Mouse (Mus musculus) embryonic facial prominence, embryonic 15.5 days (tissue): ENCODE measurements around the gene Ms4a7. TPM values are rescaled to one million over a fixed set of nuclear protein-coding genes. Genes with fewer than 3 reads are reported as not detected.

Source experiments
- ATAC-seq: fragments of 200-750 bp; cut with Nextera tagmentation; 2 replicates; pipeline ENCODE4 v1.8.0; 2017; ENCODE audit warnings: low read depth, moderate TSS enrichment; ENCODE audit not compliant: insufficient number of reproducible peaks, low FRiP score, low TSS enrichment
- H3K27ac ChIP-seq: fragments of 300-500 bp; sonication (generic); replicated peaks from 2 replicates; pipeline ENCODE4 v1.5.1; 2015; ENCODE audit warnings: mild to moderate bottlenecking, inconsistent platforms
- H3K27me3 ChIP-seq: fragments of 300-500 bp; sonication (generic); 2 replicates; pipeline ENCODE4 v1.6.1; 2015; ENCODE audit warnings: inconsistent platforms
- H3K36me3 ChIP-seq: fragments of 300-500 bp; sonication (generic); 2 replicates; pipeline ENCODE4 v1.6.1; 2015; ENCODE audit warnings: mild to moderate bottlenecking, inconsistent platforms
- H3K4me1 ChIP-seq: fragments of 300-500 bp; sonication (generic); 2 replicates; pipeline ENCODE4 v1.6.1; 2015; ENCODE audit warnings: inconsistent platforms
- H3K4me2 ChIP-seq: fragments of 300-500 bp; sonication (generic); replicated peaks from 2 replicates; pipeline ENCODE4 v1.6.1; 2015; ENCODE audit warnings: mild to moderate bottlenecking, inconsistent platforms
- H3K4me3 ChIP-seq: fragments of 300-500 bp; sonication (generic); replicated peaks from 2 replicates; pipeline ENCODE4 v1.5.1; 2015; ENCODE audit warnings: mild to moderate bottlenecking, inconsistent platforms
- H3K9ac ChIP-seq: fragments of 300-500 bp; sonication (generic); 2 replicates; pipeline ENCODE4 v1.6.1; 2015; ENCODE audit warnings: inconsistent platforms
- H3K9me3 ChIP-seq: fragments of 300-500 bp; sonication (generic); replicated peaks from 2 replicates; pipeline ENCODE4 v1.6.1; 2016; ENCODE audit warnings: inconsistent platforms
- WGBS: fragments of 180-500 bp; shearing (Covaris S2); methylation state at CpG from one replicate; pipeline ENCODE4 v1.1.7; 2015; 5-methylcytosine and 5-hydroxymethylcytosine counted together
- polyA plus RNA-seq: library from polyadenylated mRNA; unstranded; fragments of >200 nt; fragmentation: Nextera tagmentation; extraction: Ambion mirVana; gene quantifications from 2 replicates; pipeline ENCODE4 v1.2.1, GENCODE M21; 2015

Gene Ms4a7
- polyA plus RNA-seq: 11.1 and 11.2 TPM in 2 replicates

DNA sequence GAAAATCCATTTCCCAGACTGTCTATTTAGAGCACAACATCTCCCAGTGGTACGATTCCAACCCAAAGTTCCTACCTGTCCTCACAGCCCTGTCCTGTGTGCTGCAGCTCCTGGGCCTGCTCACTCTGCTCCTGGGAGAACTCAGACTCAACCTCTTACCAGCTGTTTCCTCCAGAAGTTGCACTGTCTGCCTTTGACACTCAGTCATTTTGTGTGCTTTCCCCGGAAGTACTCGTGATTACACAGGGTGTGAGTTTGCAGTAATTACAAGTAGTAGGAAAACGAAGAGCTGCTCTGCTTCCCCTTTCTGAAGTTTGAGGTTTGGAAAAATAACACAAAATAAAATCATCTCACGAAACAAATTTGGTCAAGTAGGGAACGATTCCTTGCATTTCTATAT, at the start of gene Ms4a7:
Gene Ms4a7, minus strand, starts transcription at position 215 of the 400 bp plus-strand sequence.
- Histone ChIP-seq H3K4me1 (no peaks in the 10 kb centered on the region), H3K9me3 (no peaks in the 10 kb centered on the region), H3K36me3 (no peaks in the 10 kb centered on the region), H3K27ac (no peak within 1 kb of the TSS), H3K27me3 (no peaks in the 10 kb centered on the region), H3K4me2 (no peak within 1 kb of the TSS), H3K9ac (no peak within 1 kb of the TSS), H3K4me3 (no peak within 1 kb of the TSS)
- ATAC-seq: no peak
- 75% methylated on average over 6 of the region's 6 CpGs for WGBS

DNA sequence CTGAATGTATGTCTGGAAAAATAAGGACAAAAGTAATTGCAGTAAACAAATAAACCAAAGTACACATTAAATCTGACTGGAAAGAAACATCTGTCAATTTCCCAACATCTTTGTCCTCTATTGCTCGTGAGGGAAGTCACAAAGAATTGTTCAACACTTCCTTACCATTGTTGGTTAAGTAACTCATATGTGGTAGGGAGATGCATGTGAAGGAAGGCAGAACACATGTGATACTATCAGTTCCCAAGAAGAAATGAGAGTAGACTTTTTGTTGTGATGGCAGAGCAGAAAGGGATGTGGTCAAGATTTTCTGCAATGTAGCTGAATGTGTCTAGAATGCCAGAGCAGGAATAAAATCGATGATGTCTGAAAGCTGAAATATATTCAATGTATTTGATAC, 40.5 kb upstream of the Ms4a7 start:
- 72% methylated on average over 2 of the region's 2 CpGs for WGBS
- Histone ChIP-seq H3K27ac (no peak overlapping the region), H3K4me2 (no peak overlapping the region), H3K4me3 (no peak overlapping the region), H3K27me3 (no peaks in the 10 kb centered on the region), H3K4me1 (no peaks in the 10 kb centered on the region), H3K9me3 (no peaks in the 10 kb centered on the region), H3K9ac (no peak overlapping the region), H3K36me3 (no peaks in the 10 kb centered on the region)
- ATAC-seq: no peak

DNA sequence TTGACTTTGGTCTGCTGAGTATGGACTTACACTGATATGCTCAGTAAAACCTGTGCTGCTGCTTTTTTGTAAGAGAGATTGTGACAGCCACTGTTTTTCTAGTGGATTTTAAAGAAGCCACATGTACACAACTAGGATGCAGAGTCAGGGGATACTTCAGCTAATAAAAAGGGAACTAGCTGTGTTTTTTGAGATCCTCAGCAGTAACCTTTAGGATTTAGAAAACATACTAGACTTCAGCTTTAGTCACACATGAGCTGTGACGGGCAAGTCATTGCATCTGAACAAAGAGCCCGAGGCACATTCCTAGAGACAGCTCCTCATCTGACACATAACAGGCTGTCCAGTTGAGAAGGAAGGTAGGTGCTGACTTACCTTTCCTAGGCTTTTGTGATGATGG, 39.3 kb upstream of the Ms4a7 start, which contains the start of gene Ms4a4a:
Gene Ms4a4a, plus strand, starts transcription at position 251 of the 400 bp plus-strand sequence.
- Histone ChIP-seq H3K27me3 (no peaks in the 10 kb centered on the region), H3K4me3 (no peak within 1 kb of the TSS), H3K4me1 (no peaks in the 10 kb centered on the region), H3K9ac (no peak within 1 kb of the TSS), H3K27ac (no peak within 1 kb of the TSS), H3K4me2 (no peak within 1 kb of the TSS), H3K9me3 (no peaks in the 10 kb centered on the region), H3K36me3 (no peaks in the 10 kb centered on the region)
- ATAC-seq: no peak
- 48% methylated on average over 2 of the region's 2 CpGs for WGBS

DNA sequence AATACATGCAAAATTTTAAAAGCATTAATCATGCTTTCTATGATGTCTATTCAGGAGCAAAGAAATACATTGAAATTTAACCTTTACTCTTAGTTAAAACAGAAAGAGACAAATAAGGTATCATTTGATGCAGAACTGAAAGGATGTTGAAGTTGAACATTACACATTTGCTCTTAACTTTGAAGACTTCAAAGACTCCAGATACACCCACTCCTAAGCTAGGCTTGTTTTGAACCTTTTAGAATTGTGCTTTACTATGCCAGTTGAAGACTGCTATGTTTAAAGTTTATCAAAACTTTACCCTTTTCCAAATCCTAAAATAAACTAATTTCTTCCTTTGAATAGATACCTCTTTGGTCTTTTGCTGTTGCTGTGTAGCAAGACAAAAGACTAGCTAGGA, 35.2 kb upstream of the Ms4a7 start:
- Histone ChIP-seq H3K27ac (no peak overlapping the region), H3K9ac (no peak overlapping the region), H3K4me3 (no peak overlapping the region), H3K9me3 (no peaks in the 10 kb centered on the region), H3K4me2 (no peak overlapping the region), H3K27me3 (no peaks in the 10 kb centered on the region), H3K36me3 (no peaks in the 10 kb centered on the region), H3K4me1 (no peaks in the 10 kb centered on the region)
- no peak for ATAC-seq

DNA sequence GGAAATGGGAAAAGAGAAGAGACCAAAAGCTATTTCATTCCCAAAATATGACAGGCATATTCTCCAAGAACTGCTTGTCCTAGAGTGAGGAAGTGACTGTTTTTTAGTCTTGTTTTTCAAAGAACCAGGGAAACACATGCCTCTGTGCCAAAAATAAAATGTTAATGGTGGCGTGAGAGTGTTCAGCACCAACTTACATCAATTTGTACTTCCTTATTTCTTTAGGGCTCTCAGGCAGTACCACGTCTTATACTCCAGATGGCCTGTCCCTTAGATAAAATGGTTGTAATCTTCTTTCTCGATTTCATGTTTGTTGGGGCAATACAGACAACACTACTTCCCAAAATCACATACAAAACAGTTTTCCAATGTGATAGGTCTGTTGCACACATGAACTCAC, 32.4 kb upstream of the Ms4a7 start:
- Histone ChIP-seq H3K9me3 (no peaks in the 10 kb centered on the region), H3K4me3 (no peak overlapping the region), H3K4me2 (no peak overlapping the region), H3K36me3 (no peaks in the 10 kb centered on the region), H3K27ac (no peak overlapping the region), H3K9ac (no peak overlapping the region), H3K27me3 (no peaks in the 10 kb centered on the region), H3K4me1 (no peaks in the 10 kb centered on the region)
- WGBS: 70% methylated on average over 3 of the region's 3 CpGs
- ATAC-seq: no peak

DNA sequence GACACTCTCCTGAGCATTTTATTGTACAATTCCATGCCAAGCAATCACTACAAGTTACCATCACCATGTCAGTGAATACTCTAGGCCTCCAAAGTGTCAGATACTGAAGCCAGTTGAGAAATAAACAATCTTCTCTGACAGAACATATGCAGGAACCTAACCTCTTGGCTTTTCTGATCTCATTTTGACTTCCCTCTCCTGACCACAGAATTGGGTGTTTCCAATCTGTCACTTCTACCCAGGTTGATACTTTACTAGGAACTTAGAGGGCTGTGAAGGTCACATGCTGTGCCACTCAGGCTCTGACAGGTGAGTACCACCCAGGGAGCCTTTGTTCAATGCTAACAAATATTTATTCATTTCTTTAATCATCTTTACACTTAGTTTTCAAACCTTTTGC, 26.1 kb upstream of the Ms4a7 start:
- no peak overlapping the region for H3K4me2 ChIP-seq
- no peaks in the 10 kb centered on the region for H3K27me3 ChIP-seq
- H3K9ac ChIP-seq: no peak overlapping the region
- no peaks in the 10 kb centered on the region for H3K36me3 ChIP-seq
- ATAC-seq: no peak
- H3K4me1 ChIP-seq: no peaks in the 10 kb centered on the region
- no peak overlapping the region for H3K4me3 ChIP-seq
- no peaks in the 10 kb centered on the region for H3K9me3 ChIP-seq
- no peak overlapping the region for H3K27ac ChIP-seq

DNA sequence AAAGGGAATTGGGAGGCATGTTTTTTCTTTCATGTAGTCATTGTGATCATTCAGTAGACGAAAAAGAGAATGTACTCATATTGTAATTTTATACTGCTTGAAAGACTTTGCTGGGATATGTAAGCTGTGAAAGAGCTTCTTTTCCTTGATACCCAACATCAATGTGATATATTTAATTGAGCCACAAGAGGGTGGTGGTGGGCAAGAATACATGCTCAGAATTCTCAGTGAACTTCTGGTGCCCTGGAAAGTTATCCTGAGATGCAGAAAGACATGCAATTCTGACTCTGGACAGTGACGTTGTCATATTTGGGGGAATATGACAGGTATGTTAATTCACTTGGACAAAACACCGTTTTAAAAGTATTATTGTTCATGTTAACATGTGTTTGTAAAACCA, 24.2 kb upstream of the Ms4a7 start:
- no peaks in the 10 kb centered on the region for H3K36me3 ChIP-seq
- H3K27me3 ChIP-seq: no peaks in the 10 kb centered on the region
- no peak overlapping the region for H3K9ac ChIP-seq
- ATAC-seq: no peak
- H3K27ac ChIP-seq: no peak overlapping the region
- H3K4me3 ChIP-seq: no peak overlapping the region
- WGBS: 52% methylated on average over 3 of the region's 3 CpGs
- H3K4me2 ChIP-seq: no peak overlapping the region
- no peaks in the 10 kb centered on the region for H3K9me3 ChIP-seq
- no peaks in the 10 kb centered on the region for H3K4me1 ChIP-seq

DNA sequence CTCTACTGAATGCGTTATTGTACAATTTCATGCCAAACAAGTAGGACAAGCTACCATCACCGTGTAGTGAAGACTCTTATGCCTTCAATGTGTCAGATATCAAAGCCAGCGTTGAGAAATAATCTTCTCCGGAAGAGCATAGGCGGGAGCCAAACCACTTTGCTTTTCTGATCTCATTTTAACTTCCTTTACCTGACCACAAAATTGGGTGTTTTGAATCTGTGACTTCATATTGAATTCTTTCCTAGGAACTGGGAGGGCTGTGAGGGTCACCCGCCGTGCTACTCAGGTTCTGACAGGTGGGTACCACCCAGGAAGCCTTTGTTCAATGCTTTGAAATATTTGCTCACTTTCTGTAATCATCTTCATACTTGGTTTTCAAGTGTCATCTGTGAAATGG, 19.8 kb upstream of the Ms4a7 start:
- Histone ChIP-seq H3K27me3 (no peaks in the 10 kb centered on the region), H3K36me3 (no peaks in the 10 kb centered on the region), H3K27ac (no peak overlapping the region), H3K4me3 (no peak overlapping the region), H3K4me1 (no peaks in the 10 kb centered on the region), H3K9me3 (no peaks in the 10 kb centered on the region), H3K4me2 (no peak overlapping the region), H3K9ac (no peak overlapping the region)
- WGBS: 69% methylated on average over 7 of the region's 7 CpGs
- no peak for ATAC-seq

DNA sequence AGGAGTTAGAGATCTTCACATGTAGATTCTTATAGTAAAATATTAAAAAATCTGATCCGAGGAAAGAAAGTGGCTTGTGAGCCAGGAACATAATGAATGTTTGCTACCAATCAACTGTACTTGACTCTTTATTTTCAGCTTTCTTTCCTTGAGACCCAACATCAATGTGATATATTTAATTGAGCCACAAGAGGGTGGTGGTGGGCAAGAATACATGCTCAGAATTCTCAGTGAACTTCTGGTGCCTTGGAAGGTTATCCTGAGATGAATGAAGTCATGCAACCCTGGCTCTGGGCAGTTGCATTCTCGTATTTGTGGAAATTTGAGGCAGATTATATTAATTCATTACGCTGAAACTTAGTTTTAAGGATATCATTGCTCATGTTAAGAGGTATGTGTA, 15.9 kb upstream of the Ms4a7 start:
- no peak overlapping the region for H3K4me3 ChIP-seq
- no peaks in the 10 kb centered on the region for H3K4me1 ChIP-seq
- no peak overlapping the region for H3K4me2 ChIP-seq
- H3K36me3 ChIP-seq: no peaks in the 10 kb centered on the region
- no peaks in the 10 kb centered on the region for H3K27me3 ChIP-seq
- H3K9ac ChIP-seq: no peak overlapping the region
- WGBS: 37% methylated on average over 3 of the region's 3 CpGs
- ATAC-seq: no peak
- no peak overlapping the region for H3K27ac ChIP-seq
- H3K9me3 ChIP-seq: no peaks in the 10 kb centered on the region

DNA sequence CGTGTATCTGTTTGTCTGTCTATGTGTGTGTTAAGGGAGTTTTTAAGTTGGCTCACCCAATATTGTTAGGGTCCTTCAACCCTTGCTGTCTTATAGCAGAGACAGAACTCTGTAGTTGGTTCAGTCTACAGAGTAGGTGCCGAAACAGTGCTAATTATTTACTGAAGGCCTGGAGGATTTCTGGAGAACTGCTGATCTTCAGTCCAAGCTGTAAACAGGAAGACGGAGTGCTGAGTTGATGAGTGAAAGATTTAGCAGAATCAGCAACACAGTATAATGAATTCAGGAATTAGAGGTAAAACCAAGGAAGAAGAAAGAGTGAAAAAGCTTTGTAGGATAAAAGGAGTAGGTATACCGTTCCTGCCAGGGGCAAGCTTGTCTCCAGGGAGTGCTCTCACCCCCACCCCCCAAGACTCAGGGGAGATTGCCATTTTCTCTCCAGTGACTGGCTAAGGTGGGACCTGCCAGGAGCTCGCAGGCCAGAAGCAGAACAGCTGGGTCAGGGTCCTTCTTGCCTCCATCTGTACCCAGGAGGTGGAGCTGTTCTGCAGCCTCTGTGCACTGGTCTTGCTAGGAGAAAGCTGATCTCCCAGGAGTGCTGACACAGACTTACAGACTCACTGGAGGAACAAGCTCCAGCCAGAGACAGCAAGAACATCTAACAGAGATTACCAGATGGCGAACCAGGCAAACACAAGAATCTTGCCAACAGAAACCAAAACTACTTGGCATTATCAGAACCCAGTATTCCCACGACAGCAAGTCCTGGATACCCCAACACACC, 13.9 kb upstream of the Ms4a7 start:
- ATAC-seq: no peak
- Histone ChIP-seq H3K4me1 (no peaks in the 10 kb centered on the region), H3K9me3 (no peaks in the 10 kb centered on the region), H3K4me2 (no peak overlapping the region), H3K9ac (no peak overlapping the region), H3K36me3 (no peaks in the 10 kb centered on the region), H3K27me3 (no peaks in the 10 kb centered on the region), H3K27ac (no peak overlapping the region), H3K4me3 (no peak overlapping the region)
- WGBS: 52% methylated on average over 7 of the region's 7 CpGs

DNA sequence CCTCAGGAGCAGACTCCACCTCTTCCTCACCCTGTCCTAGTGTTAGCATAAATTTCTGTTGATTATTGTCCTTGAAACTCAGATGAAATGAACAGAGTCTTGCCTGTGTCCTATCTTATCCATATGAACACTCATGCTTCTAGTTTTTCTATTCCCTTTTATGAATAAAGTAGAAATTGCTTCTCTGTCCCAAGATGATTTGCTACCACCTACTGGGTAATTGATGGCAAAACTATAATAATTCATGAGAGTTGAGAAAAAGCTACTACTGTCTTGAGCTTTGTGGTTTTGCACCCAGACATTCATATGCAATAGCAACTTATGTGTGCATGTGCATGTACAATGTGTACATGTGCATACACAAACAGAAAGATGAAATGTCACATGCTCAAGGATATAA, 8.0 kb upstream of the Ms4a7 start:
- H3K4me1 ChIP-seq: no peaks in the 10 kb centered on the region
- no peak for ATAC-seq
- no peaks in the 10 kb centered on the region for H3K27me3 ChIP-seq
- no peaks in the 10 kb centered on the region for H3K36me3 ChIP-seq
- no peaks in the 10 kb centered on the region for H3K9me3 ChIP-seq
- H3K4me2 ChIP-seq: no peak overlapping the region
- no peak overlapping the region for H3K4me3 ChIP-seq
- no peak overlapping the region for H3K27ac ChIP-seq
- no peak overlapping the region for H3K9ac ChIP-seq

DNA sequence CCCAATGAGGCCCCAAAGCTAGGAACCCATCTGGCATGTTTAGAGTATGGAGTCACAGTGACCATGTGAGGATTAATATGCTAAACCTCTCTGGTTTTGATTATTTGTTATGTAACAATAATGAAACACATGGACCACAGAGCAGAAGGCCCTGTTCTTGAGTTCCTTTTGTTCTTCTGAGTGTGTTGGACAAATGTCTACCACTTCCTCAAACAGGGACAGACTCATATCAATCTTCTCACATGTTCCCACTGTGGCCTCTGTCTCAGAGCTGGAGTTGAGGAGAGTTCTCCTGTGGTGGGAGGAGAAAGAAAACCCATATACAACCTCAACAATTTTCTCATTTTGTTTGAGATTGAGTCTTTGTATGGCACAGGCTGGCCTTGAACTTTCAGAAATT, 7.2 kb upstream of the Ms4a7 start:
- H3K4me3 ChIP-seq: no peak overlapping the region
- no peak overlapping the region for H3K9ac ChIP-seq
- no peaks in the 10 kb centered on the region for H3K27me3 ChIP-seq
- no peaks in the 10 kb centered on the region for H3K9me3 ChIP-seq
- no peaks in the 10 kb centered on the region for H3K4me1 ChIP-seq
- H3K4me2 ChIP-seq: no peak overlapping the region
- no peak overlapping the region for H3K27ac ChIP-seq
- ATAC-seq: no peak
- H3K36me3 ChIP-seq: no peaks in the 10 kb centered on the region
